Mouse (Mus musculus): ENCODE measurements at regions not wholly inside any gene's neighbourhood (a gene's known extent, or its start where the extent isn't known, plus 50 kb on each side); places are given as distances from the start of the nearest gene placed in this dataset.

DNA sequence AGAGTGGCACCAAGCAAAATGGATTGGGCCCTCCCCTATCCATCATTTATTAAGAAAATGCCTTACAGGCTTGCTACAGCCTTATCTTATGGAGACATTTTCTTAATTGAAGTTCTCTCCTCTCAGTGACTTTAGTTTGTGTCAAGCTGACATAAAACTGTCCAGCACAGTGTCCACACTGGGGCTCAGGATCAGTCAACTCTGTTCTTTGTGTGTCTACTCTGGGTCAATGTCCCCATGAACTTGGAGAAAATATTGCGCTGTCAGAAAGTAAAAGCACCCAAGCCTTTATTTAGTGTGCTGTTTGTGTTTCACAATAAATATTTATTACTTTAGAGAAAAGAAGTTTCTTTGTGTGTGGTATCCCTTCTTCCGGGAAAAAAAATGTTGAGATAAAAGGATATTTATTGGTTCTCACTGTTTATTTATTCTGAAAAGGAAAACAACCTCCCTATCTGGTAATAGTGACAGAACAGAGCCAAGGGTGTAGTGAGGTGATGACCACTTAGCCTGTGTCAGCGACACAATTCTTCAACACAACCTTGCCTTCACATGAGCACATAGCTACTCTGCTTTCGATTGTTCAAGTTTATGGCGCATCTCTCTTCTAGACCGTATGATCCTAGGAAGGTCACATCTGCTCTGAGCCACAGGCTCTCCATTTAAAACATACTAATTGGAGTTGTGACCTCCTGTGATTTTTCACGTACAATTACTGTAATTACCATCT is 183.5 kb upstream of the Ptger4 start:
- no peak for TF ChIP-seq GATA1 (IDR thresholded peaks at IDR 0.05; ENCODE audit: low read length)
- no peak for TF ChIP-seq TAL1 (IDR thresholded peaks at IDR 0.05; ENCODE audit: low read length)
